Mouse (Mus musculus): ENCODE data around the gene Mapk14. TPM values are rescaled to one million over a fixed set of nuclear protein-coding genes. Genes with fewer than 3 reads are reported as not detected.
A peak's percentile ranks its signal among the peaks of the same experiment; 100 is the strongest.

Gene Mapk14
- polyA plus RNA-seq, 1 experiment: 76.5 TPM

GRCm38 (mm10) chr17:28775161-28775560 lies 84.0 kb downstream of the Mapk14 start:
- TF ChIP-seq POLR2A (IDR thresholded peaks at IDR 0.05; ENCODE audit: low read depth, low read length) (no peak), CTCF (IDR thresholded peaks at IDR 0.05; ENCODE audit: borderline replicate concordance, insufficient read depth, low read length) (no peak)
- Histone ChIP-seq H3K4me1 (ENCODE audit: control insufficient read depth, insufficient read depth, low read length) (no peaks in the 10 kb centered on the region), H3K4me3 (ENCODE audit: insufficient read depth, low read length) (no peak overlapping the region), H3K27ac (ENCODE audit: insufficient read depth, low read length) (no peak overlapping the region)

- Histone ChIP-seq H3K27ac (ENCODE audit: insufficient read depth, low read length) (no peak overlapping the region), H3K4me3 (ENCODE audit: insufficient read depth, low read length) (no peak overlapping the region), H3K4me1 (ENCODE audit: control insufficient read depth, insufficient read depth, low read length) (no peaks in the 10 kb centered on the region)
- no peak for TF ChIP-seq POLR2A (IDR thresholded peaks at IDR 0.05; ENCODE audit: low read depth, low read length)
- 0 out of 2 replicates have a peak, but pooled peaks have one; percentile 8 for TF ChIP-seq CTCF (IDR thresholded peaks at IDR 0.05; ENCODE audit: borderline replicate concordance, insufficient read depth, low read length)
Observed at GRCm38 (mm10) chr17:28776817-28777216, 85.7 kb downstream of the Mapk14 start.

GRCm38 (mm10) chr17:28777231-28778005 lies 86.3 kb downstream of the Mapk14 start:
- no peak for TF ChIP-seq CTCF (IDR thresholded peaks at IDR 0.05; ENCODE audit: borderline replicate concordance, insufficient read depth, low read length)
- no peak for TF ChIP-seq POLR2A (IDR thresholded peaks at IDR 0.05; ENCODE audit: low read depth, low read length)
- no peaks in the 10 kb centered on the region for H3K4me1 ChIP-seq (ENCODE audit: control insufficient read depth, insufficient read depth, low read length)
- H3K27ac ChIP-seq (ENCODE audit: insufficient read depth, low read length): no peak overlapping the region
- H3K4me3 ChIP-seq (ENCODE audit: insufficient read depth, low read length): no peak overlapping the region

GRCm38 (mm10) chr17:28779735-28780134 lies 88.6 kb downstream of the Mapk14 start:
- Histone ChIP-seq H3K27ac (ENCODE audit: insufficient read depth, low read length) (no peak overlapping the region), H3K4me3 (ENCODE audit: insufficient read depth, low read length) (no peak overlapping the region), H3K4me1 (ENCODE audit: control insufficient read depth, insufficient read depth, low read length) (no peaks in the 10 kb centered on the region)
- no peak for TF ChIP-seq CTCF (IDR thresholded peaks at IDR 0.05; ENCODE audit: borderline replicate concordance, insufficient read depth, low read length)
- TF ChIP-seq POLR2A (IDR thresholded peaks at IDR 0.05; ENCODE audit: low read depth, low read length): no peak

- Histone ChIP-seq H3K4me3 (ENCODE audit: insufficient read depth, low read length) (no peak overlapping the region), H3K27ac (ENCODE audit: insufficient read depth, low read length) (no peak overlapping the region), H3K4me1 (ENCODE audit: control insufficient read depth, insufficient read depth, low read length) (no peaks in the 10 kb centered on the region)
- TF ChIP-seq CTCF (IDR thresholded peaks at IDR 0.05; ENCODE audit: borderline replicate concordance, insufficient read depth, low read length) (no peak), POLR2A (IDR thresholded peaks at IDR 0.05; ENCODE audit: low read depth, low read length) (no peak)
Observed at GRCm38 (mm10) chr17:28780836-28781235, 89.7 kb downstream of the Mapk14 start.

- TF ChIP-seq CTCF (IDR thresholded peaks at IDR 0.05; ENCODE audit: borderline replicate concordance, insufficient read depth, low read length) (no peak), POLR2A (IDR thresholded peaks at IDR 0.05; ENCODE audit: low read depth, low read length) (no peak)
- Histone ChIP-seq H3K4me3 (ENCODE audit: insufficient read depth, low read length) (no peak overlapping the region), H3K27ac (ENCODE audit: insufficient read depth, low read length) (no peak overlapping the region), H3K4me1 (ENCODE audit: control insufficient read depth, insufficient read depth, low read length) (no peaks in the 10 kb centered on the region)
Observed at GRCm38 (mm10) chr17:28781290-28782045, 90.3 kb downstream of the Mapk14 start.

- no peak for TF ChIP-seq POLR2A (IDR thresholded peaks at IDR 0.05; ENCODE audit: low read depth, low read length)
- no peak for TF ChIP-seq CTCF (IDR thresholded peaks at IDR 0.05; ENCODE audit: borderline replicate concordance, insufficient read depth, low read length)
- Histone ChIP-seq H3K4me1 (ENCODE audit: control insufficient read depth, insufficient read depth, low read length) (no peaks in the 10 kb centered on the region; the same call in 1 of the 2 replicates), H3K27ac (ENCODE audit: insufficient read depth, low read length) (no peak overlapping the region), H3K4me3 (ENCODE audit: insufficient read depth, low read length) (no peak overlapping the region)
Observed at GRCm38 (mm10) chr17:28785036-28785435, 93.9 kb downstream of the Mapk14 start.

- no peak for TF ChIP-seq POLR2A (IDR thresholded peaks at IDR 0.05; ENCODE audit: low read depth, low read length)
- no peak for TF ChIP-seq CTCF (IDR thresholded peaks at IDR 0.05; ENCODE audit: borderline replicate concordance, insufficient read depth, low read length)
- Histone ChIP-seq H3K4me3 (ENCODE audit: insufficient read depth, low read length) (no peak overlapping the region), H3K4me1 (ENCODE audit: control insufficient read depth, insufficient read depth, low read length) (no peaks in the 10 kb centered on the region; the same call in 1 of the 2 replicates), H3K27ac (ENCODE audit: insufficient read depth, low read length) (no peak overlapping the region)
Observed at GRCm38 (mm10) chr17:28787507-28787906, 96.4 kb downstream of the Mapk14 start.

- H3K27ac ChIP-seq (ENCODE audit: insufficient read depth, low read length): no peak overlapping the region
- no peak for TF ChIP-seq POLR2A (IDR thresholded peaks at IDR 0.05; ENCODE audit: low read depth, low read length)
- no peak for TF ChIP-seq CTCF (IDR thresholded peaks at IDR 0.05; ENCODE audit: borderline replicate concordance, insufficient read depth, low read length)
- H3K4me3 ChIP-seq (ENCODE audit: insufficient read depth, low read length): no peak overlapping the region
- H3K4me1 ChIP-seq (ENCODE audit: control insufficient read depth, insufficient read depth, low read length): peaks cover 6% of the 10 kb centered on the region; the same call in 1 of the 2 replicates
Observed at GRCm38 (mm10) chr17:28797031-28797430, 105.9 kb downstream of the Mapk14 start.

Other genes starting within 250 kb of the Mapk14 start
- 30.7 and 31.3 TPM in 2 replicates for gene Fkbp5, start 173.8 kb upstream of the Mapk14 start, polyA plus RNA-seq (2011; ENCODE audit: insufficient read length, low read depth, missing spikeins)
- gene Armc12, start 160.5 kb upstream of the Mapk14 start, polyA plus RNA-seq (2011; ENCODE audit: insufficient read length, low read depth, missing spikeins): not detected in 2 replicates
- not detected in 2 replicates for gene Clpsl2, start 141.9 kb upstream of the Mapk14 start, polyA plus RNA-seq (2011; ENCODE audit: insufficient read length, low read depth, missing spikeins)
- not detected in 2 replicates for gene Clps, start 130.6 kb upstream of the Mapk14 start, polyA plus RNA-seq (2011; ENCODE audit: insufficient read length, low read depth, missing spikeins)
- not detected in 2 replicates for gene Lhfpl5, start 115.7 kb upstream of the Mapk14 start, polyA plus RNA-seq (2011; ENCODE audit: insufficient read length, low read depth, missing spikeins)
- gene Srpk1, start 68.6 kb upstream of the Mapk14 start, polyA plus RNA-seq (2011; ENCODE audit: insufficient read length, low read depth, missing spikeins): 115 and 125 TPM in 2 replicates
- gene Slc26a8, start 1.1 kb upstream of the Mapk14 start, polyA plus RNA-seq (2011; ENCODE audit: insufficient read length, low read depth, missing spikeins): 0.67 and 1.0 TPM in 2 replicates
- gene AC170998.1, start 34.8 kb downstream of the Mapk14 start, polyA plus RNA-seq (2011; ENCODE audit: insufficient read length, low read depth, missing spikeins): 2.3 and 4.6 TPM in 2 replicates
- gene Mapk13, start 78.0 kb downstream of the Mapk14 start, polyA plus RNA-seq (2011; ENCODE audit: insufficient read length, low read depth, missing spikeins): 12.4 and 24.2 TPM in 2 replicates
- gene Brpf3, start 109.8 kb downstream of the Mapk14 start, polyA plus RNA-seq (2011; ENCODE audit: insufficient read length, low read depth, missing spikeins): 41.9 and 43.7 TPM in 2 replicates
- not detected in 2 replicates for gene Pnpla1, start 167.1 kb downstream of the Mapk14 start, polyA plus RNA-seq (2011; ENCODE audit: insufficient read length, low read depth, missing spikeins)
- not detected in 2 replicates for gene 4930539E08Rik, start 224.0 kb downstream of the Mapk14 start, polyA plus RNA-seq (2011; ENCODE audit: insufficient read length, low read depth, missing spikeins)